Comparison of ENCODE assay signal across 8 mouse cellular contexts in the genomic region with DNA sequence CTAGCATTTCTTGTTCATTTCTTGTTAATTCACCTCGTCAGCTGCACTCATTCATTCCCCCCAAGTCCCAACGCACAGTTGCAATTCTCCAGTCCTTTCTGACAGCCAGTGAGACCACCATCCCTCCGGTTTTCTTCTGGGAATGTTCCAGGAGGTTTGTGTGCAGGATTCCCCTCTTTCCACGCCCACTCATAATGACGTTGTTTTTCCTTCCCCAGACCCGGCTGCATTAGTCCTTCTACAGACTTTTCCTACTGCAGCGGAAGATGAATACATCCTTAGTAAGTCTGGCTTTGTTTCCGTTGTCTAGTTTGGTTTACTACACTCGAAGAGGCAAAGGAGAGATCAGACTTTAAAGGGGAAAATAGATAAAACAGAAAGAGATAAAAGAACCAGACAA. TPM values are rescaled to one million over a fixed set of nuclear protein-coding genes. Genes with fewer than 3 reads are reported as not detected.
DNase-seq lines count a peak whose midpoint lies in the region; ATAC-seq and TF ChIP-seq lines count a peak whose summit lies in the region.

No protein-coding gene starts in this region.

- H3K9ac ChIP-seq in liver, embryonic 11.5 days (ENCODE audit: low read depth, low read length), result peak overlapping the region; percentile 90
- peak overlapping the region; percentile 92 for H3K9ac ChIP-seq in embryonic facial prominence, embryonic 14.5 days (ENCODE audit: low read depth, low read length)
- H3K9ac ChIP-seq in intestine, postnatal 0 days (ENCODE audit: low read depth, low read length), result peak overlapping the region; percentile 76
- peak overlapping the region; percentile 98 for H3K9ac ChIP-seq in neural tube, embryonic 13.5 days

- H3K4me2 ChIP-seq in liver, embryonic 11.5 days, result peak overlapping the region; percentile 96
- H3K4me2 ChIP-seq in embryonic facial prominence, embryonic 14.5 days (ENCODE audit: low read depth, low read length), result peak overlapping the region; percentile 82
- peak overlapping the region; percentile 94 for H3K4me2 ChIP-seq in intestine, postnatal 0 days (replicated peaks; ENCODE audit: low read depth)
- peak overlapping the region; percentile 89 for H3K4me2 ChIP-seq in neural tube, embryonic 13.5 days

- no peaks in the 10 kb centered on the region for H3K27me3 ChIP-seq in liver, embryonic 11.5 days (replicated peaks; ENCODE audit: control insufficient read depth, insufficient read depth, low read length)
- H3K27me3 ChIP-seq in embryonic facial prominence, embryonic 14.5 days (replicated peaks; ENCODE audit: control insufficient read depth, insufficient read depth, low read length), result no peaks in the 10 kb centered on the region
- no peaks in the 10 kb centered on the region for H3K27me3 ChIP-seq in intestine, postnatal 0 days (replicated peaks; ENCODE audit: control insufficient read depth, insufficient read depth, low read length)
- H3K27me3 ChIP-seq in neural tube, embryonic 13.5 days, result no peaks in the 10 kb centered on the region

- no peak for ATAC-seq in liver, embryonic 11.5 days (replicated peaks; ENCODE audit: low FRiP score)
- no peak for ATAC-seq in embryonic facial prominence, embryonic 14.5 days (ENCODE audit: low read depth)
- no peak for ATAC-seq in intestine, postnatal 0 days
- ATAC-seq in neural tube, embryonic 13.5 days (ENCODE audit: low read depth), result no peak

- 53% methylated on average over 9 of the region's 9 CpGs for WGBS in liver, embryonic 11.5 days
- 39% methylated on average over 9 of the region's 9 CpGs for WGBS in embryonic facial prominence, embryonic 14.5 days
- 36% methylated on average over 9 of the region's 9 CpGs for WGBS in intestine, postnatal 0 days
- WGBS in neural tube, embryonic 13.5 days, result 51% methylated on average over 9 of the region's 9 CpGs

- H3K27ac ChIP-seq in liver, embryonic 11.5 days (ENCODE audit: low read depth, low read length), result no peak overlapping the region
- no peak overlapping the region for H3K27ac ChIP-seq in embryonic facial prominence, embryonic 14.5 days (replicated peaks; ENCODE audit: low read depth, low read length)
- no peak overlapping the region for H3K27ac ChIP-seq in intestine, postnatal 0 days (ENCODE audit: low read depth, low read length)
- no peak overlapping the region for H3K27ac ChIP-seq in neural tube, embryonic 13.5 days (replicated peaks)

- DNase-seq in liver, embryonic 11.5 days (ENCODE audit: low spot score), result no peak
- no peak for DNase-seq in liver
- DNase-seq in embryonic facial prominence, embryonic 14.5 days (ENCODE audit: low spot score), result no peak
- no peak for DNase-seq in retina, embryonic 14.5 days (ENCODE audit: low spot score)
- no peak for DNase-seq in urinary bladder, postnatal 36 days (ENCODE audit: low spot score in 2 of 2)
- DNase-seq in frontal cortex, postnatal 36 days (ENCODE audit: low spot score in 2 of 2), result no peak

- TF ChIP-seq CTCF in intestine, postnatal 0 days (IDR thresholded peaks at IDR 0.05; ENCODE audit: low read depth), result no peak

- H3K4me1 ChIP-seq in liver, embryonic 11.5 days (replicated peaks; ENCODE audit: control insufficient read depth, insufficient read depth, low read length), result peaks cover 4% of the 10 kb centered on the region
- peaks cover 11% of the 10 kb centered on the region for H3K4me1 ChIP-seq in embryonic facial prominence, embryonic 14.5 days (ENCODE audit: control insufficient read depth, insufficient read depth, low read length)
- no peaks in the 10 kb centered on the region; the same call in 1 of the 2 replicates for H3K4me1 ChIP-seq in intestine, postnatal 0 days (replicated peaks; ENCODE audit: control insufficient read depth, insufficient read depth, low read length)
- H3K4me1 ChIP-seq in neural tube, embryonic 13.5 days (replicated peaks), result peaks cover 25% of the 10 kb centered on the region

- H3K36me3 ChIP-seq in liver, embryonic 11.5 days (ENCODE audit: control insufficient read depth, insufficient read depth, low read length), result peaks cover 14% of the 10 kb centered on the region
- peaks cover 37% of the 10 kb centered on the region for H3K36me3 ChIP-seq in embryonic facial prominence, embryonic 14.5 days (ENCODE audit: control insufficient read depth, insufficient read depth, low read length)
- H3K36me3 ChIP-seq in intestine, postnatal 0 days (ENCODE audit: control insufficient read depth, insufficient read depth), result peaks cover 27% of the 10 kb centered on the region
- peaks cover 39% of the 10 kb centered on the region for H3K36me3 ChIP-seq in neural tube, embryonic 13.5 days

- peak overlapping the region; percentile 86 for H3K4me3 ChIP-seq in liver, embryonic 11.5 days (ENCODE audit: low read depth, low read length)
- peak overlapping the region; percentile 78 for H3K4me3 ChIP-seq in embryonic facial prominence, embryonic 14.5 days (ENCODE audit: low read depth, low read length)
- H3K4me3 ChIP-seq in intestine, postnatal 0 days (ENCODE audit: low read depth, low read length), result peak overlapping the region; percentile 74
- peak overlapping the region; percentile 87 for H3K4me3 ChIP-seq in neural tube, embryonic 13.5 days

- H3K9me3 ChIP-seq in liver, embryonic 11.5 days (ENCODE audit: control insufficient read depth, low read length), result no peaks in the 10 kb centered on the region
- no peaks in the 10 kb centered on the region for H3K9me3 ChIP-seq in embryonic facial prominence, embryonic 14.5 days (ENCODE audit: control insufficient read depth, low read length)
- no peaks in the 10 kb centered on the region for H3K9me3 ChIP-seq in intestine, postnatal 0 days (ENCODE audit: control insufficient read depth)
- H3K9me3 ChIP-seq in neural tube, embryonic 13.5 days, result no peaks in the 10 kb centered on the region

RNA-seq across cellular contexts. Expression of gene Zfp12, which starts 1.1 kb away (rescaled TPM):
- 10.7 and 11.2 TPM in 2 replicates for polyA plus RNA-seq in liver, embryonic 11.5 days (2014; fragmentation: Nextera tagmentation; extraction: Ambion mirVana)
- 16.1 and 16.6 TPM in 2 replicates for polyA plus RNA-seq in embryonic facial prominence, embryonic 14.5 days (2014; fragmentation: Nextera tagmentation; extraction: Ambion mirVana)
- polyA plus RNA-seq in intestine, postnatal 0 days (2015; fragmentation: Nextera tagmentation; extraction: Ambion mirVana), result 2.1 and 2.7 TPM in 2 replicates
- polyA plus RNA-seq in neural tube, embryonic 13.5 days (2015; fragmentation: Nextera tagmentation; extraction: Ambion mirVana), result 22.0 and 23.6 TPM in 2 replicates

RNA-seq across cellular contexts. Expression of gene Spdye4a, which starts 9.3 kb away (rescaled TPM):
- polyA plus RNA-seq in liver, embryonic 11.5 days (2014; fragmentation: Nextera tagmentation; extraction: Ambion mirVana), result not detected in 2 replicates
- not detected in 2 replicates for polyA plus RNA-seq in embryonic facial prominence, embryonic 14.5 days (2014; fragmentation: Nextera tagmentation; extraction: Ambion mirVana)
- polyA plus RNA-seq in intestine, postnatal 0 days (2015; fragmentation: Nextera tagmentation; extraction: Ambion mirVana), result not detected in 2 replicates
- not detected in 2 replicates for polyA plus RNA-seq in neural tube, embryonic 13.5 days (2015; fragmentation: Nextera tagmentation; extraction: Ambion mirVana)

RNA-seq across cellular contexts. Expression of gene Zfp316, which starts 33.8 kb away (rescaled TPM):
- polyA plus RNA-seq in liver, embryonic 11.5 days (2014; fragmentation: Nextera tagmentation; extraction: Ambion mirVana), result 0.75 TPM in 2 replicates
- polyA plus RNA-seq in embryonic facial prominence, embryonic 14.5 days (2014; fragmentation: Nextera tagmentation; extraction: Ambion mirVana), result 1.4 and 2.1 TPM in 2 replicates
- 0.81 and 0.86 TPM in 2 replicates for polyA plus RNA-seq in intestine, postnatal 0 days (2015; fragmentation: Nextera tagmentation; extraction: Ambion mirVana)
- 10.1 and 10.5 TPM in 2 replicates for polyA plus RNA-seq in neural tube, embryonic 13.5 days (2015; fragmentation: Nextera tagmentation; extraction: Ambion mirVana)

RNA-seq across cellular contexts. Expression of gene Spdye4b, which starts 55.2 kb away (rescaled TPM):
- polyA plus RNA-seq in liver, embryonic 11.5 days (2014; fragmentation: Nextera tagmentation; extraction: Ambion mirVana), result 0.21 TPM in 1 of 2 replicates, not detected in the other
- not detected in 2 replicates for polyA plus RNA-seq in embryonic facial prominence, embryonic 14.5 days (2014; fragmentation: Nextera tagmentation; extraction: Ambion mirVana)
- polyA plus RNA-seq in intestine, postnatal 0 days (2015; fragmentation: Nextera tagmentation; extraction: Ambion mirVana), result not detected in 2 replicates
- not detected in 2 replicates for polyA plus RNA-seq in neural tube, embryonic 13.5 days (2015; fragmentation: Nextera tagmentation; extraction: Ambion mirVana)

RNA-seq across cellular contexts. Expression of gene Rbak, which starts 55.5 kb away (rescaled TPM):
- polyA plus RNA-seq in liver, embryonic 11.5 days (2014; fragmentation: Nextera tagmentation; extraction: Ambion mirVana), result 6.7 and 8.9 TPM in 2 replicates
- 7.6 and 8.2 TPM in 2 replicates for polyA plus RNA-seq in embryonic facial prominence, embryonic 14.5 days (2014; fragmentation: Nextera tagmentation; extraction: Ambion mirVana)
- 2.5 and 2.9 TPM in 2 replicates for polyA plus RNA-seq in intestine, postnatal 0 days (2015; fragmentation: Nextera tagmentation; extraction: Ambion mirVana)
- 14.6 TPM in 2 replicates for polyA plus RNA-seq in neural tube, embryonic 13.5 days (2015; fragmentation: Nextera tagmentation; extraction: Ambion mirVana)
